Mouse (Mus musculus): Measurements from ENCODE around the gene Prph. TPM values are rescaled to one million over a fixed set of nuclear protein-coding genes. Genes with fewer than 3 reads are reported as not detected.

Prph gene
- total RNA-seq (2015; ENCODE audit: low replicate concordance) = not detected in 2 replicates
- total RNA-seq (2017; ENCODE audit: low replicate concordance) = not detected in 2 replicates

GRCm38 (mm10) chr15:99055040-99055439, at the start of gene Prph:
Prph (plus strand) TSS chr15:99055174.
- no peak for ATAC-seq (replicated peaks; ENCODE audit: low FRiP score, poor library complexity, severe bottlenecking)

- no peak for ATAC-seq (replicated peaks; ENCODE audit: low FRiP score, poor library complexity, severe bottlenecking)
These were observed 46.2 kb upstream of the Prph start for GRCm38 (mm10) chr15:99008801-99009241.

DNA sequence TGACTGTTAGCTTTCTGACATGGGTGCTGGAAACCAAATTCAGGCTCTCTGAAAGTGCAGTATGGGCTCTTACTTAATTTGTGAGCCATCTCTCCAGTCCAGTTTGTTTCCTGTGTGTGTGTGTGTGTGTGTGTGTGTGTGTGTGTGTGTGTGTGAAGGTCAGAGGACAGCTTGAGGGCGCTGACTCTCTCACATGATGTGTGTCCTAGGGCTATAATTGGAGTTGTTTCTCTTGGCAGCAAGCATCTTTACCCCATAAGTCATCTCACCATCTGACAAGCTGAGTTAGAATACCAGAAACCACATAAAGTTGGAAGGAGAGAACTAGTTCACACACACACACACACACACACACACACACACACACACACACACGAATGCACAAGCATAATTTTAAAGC, 44.1 kb upstream of the Prph start:
- no peak for ATAC-seq (replicated peaks; ENCODE audit: low FRiP score, poor library complexity, severe bottlenecking)

DNA sequence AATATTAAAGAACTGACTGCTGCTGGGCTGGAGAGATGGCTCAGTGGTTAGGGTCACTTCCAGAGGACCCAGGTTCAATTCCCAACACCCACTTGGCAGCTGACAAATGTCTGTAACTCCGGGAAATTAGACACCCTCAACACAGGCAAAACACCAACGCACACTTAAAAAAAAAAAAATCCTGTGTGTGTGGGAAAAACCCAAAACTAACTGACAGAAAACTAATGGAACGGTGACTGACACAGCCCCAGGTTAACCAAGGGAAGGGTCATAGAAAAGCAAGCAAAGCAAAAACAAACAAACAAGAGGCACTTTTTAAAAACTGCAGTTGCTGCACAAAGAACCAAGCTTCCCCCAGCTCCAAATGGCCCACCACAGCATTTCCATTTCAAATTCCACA, 43.0 kb upstream of the Prph start:
- ATAC-seq (replicated peaks; ENCODE audit: low FRiP score, poor library complexity, severe bottlenecking) = no peak

DNA sequence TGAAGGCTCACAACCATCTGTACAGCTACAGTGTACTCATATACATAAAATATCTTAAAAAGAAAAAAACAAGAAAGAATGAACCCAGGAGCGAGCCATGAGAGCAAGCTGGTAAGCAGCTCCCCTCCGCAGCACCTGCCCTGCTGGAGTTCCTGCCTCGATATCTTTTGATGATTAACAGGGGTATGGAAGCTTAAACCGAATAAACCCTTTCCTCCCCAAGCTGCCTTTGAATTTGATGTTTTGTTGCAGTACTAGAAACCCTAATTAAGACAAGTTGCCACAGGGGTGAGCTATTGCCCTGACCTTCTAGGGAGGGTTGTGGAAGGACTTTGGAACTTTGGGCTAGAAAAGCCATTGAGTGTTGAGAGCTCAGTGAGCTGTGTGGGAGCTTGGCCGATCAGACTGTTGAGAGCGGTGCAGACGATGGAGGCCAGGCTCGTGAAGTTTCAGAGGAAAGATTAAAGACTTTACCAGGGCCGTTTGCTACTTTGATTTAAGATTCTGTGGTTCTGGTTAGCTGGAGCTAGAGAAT, 40.4 kb upstream of the Prph start:
- no peak for ATAC-seq (replicated peaks; ENCODE audit: low FRiP score, poor library complexity, severe bottlenecking)

DNA sequence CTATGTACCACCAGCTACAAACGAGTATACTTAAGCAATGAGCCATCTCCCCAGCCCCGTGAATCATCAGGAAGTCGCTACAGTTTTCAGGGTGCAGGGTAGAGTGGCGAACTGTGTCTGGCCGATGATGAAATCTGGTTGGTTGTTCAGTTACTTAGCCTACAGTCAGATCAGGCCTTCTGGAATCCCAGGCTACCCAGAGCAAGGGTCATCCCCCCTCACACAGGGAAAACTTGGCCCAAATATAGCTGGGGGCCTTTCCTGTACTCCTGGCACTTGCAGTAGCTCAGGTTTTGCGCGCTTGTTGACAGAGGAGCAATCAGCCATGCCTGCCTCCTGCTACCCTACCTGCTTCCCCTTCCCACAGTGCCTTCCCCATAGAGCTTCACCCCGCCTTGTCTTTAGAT, 37.6 kb upstream of the Prph start:
- no peak for ATAC-seq (replicated peaks; ENCODE audit: low FRiP score, poor library complexity, severe bottlenecking)

- no peak for ATAC-seq (replicated peaks; ENCODE audit: low FRiP score, poor library complexity, severe bottlenecking)
These were observed 37.0 kb upstream of the Prph start for GRCm38 (mm10) chr15:99017986-99018385.

DNA sequence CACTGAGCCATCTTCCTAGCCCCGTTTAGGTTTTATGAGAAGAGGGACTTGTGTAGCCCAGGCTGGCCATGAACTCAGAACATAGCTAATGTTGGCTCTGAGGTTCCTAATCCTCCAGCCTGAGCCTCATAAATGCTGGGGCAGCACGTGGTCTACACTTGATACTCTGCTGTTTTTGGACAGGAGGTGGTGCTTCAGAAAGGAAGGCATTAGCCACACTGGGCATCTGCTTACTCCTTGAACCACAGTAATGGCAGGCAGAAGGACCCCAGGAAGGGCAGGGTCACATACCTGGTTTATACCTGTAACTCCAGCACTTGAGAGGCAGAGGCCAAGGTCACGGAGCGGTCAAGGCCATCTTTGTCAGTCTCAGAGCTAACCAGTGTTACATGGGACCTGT, 36.3 kb upstream of the Prph start:
- ATAC-seq (replicated peaks; ENCODE audit: low FRiP score, poor library complexity, severe bottlenecking) = no peak

GRCm38 (mm10) chr15:99019436-99019835, 35.5 kb upstream of the Prph start:
- ATAC-seq (replicated peaks; ENCODE audit: low FRiP score, poor library complexity, severe bottlenecking) = no peak

DNA sequence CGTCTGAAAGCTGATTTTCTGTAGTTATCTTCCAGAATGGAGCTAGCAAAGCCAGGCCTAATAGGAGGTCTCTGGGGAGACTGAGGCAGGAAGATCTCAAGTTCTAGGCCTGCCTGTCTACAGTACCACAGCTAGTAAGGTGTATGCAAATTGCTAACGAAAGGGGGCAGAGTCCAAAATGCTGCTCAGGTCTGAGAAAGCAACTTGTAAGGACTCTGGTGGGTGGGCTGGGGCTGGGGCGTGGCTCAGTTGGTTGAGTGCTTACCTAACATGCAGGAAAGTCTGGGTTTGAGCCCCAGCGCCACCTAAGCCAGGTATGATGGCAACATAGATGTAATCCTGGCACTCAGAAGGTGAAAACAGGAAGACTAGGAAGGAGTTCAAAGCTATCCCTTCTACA, 34.8 kb upstream of the Prph start:
- no peak for ATAC-seq (replicated peaks; ENCODE audit: low FRiP score, poor library complexity, severe bottlenecking)

GRCm38 (mm10) chr15:99021255-99021654, 33.7 kb upstream of the Prph start:
- ATAC-seq (replicated peaks; ENCODE audit: low FRiP score, poor library complexity, severe bottlenecking) = no peak

DNA sequence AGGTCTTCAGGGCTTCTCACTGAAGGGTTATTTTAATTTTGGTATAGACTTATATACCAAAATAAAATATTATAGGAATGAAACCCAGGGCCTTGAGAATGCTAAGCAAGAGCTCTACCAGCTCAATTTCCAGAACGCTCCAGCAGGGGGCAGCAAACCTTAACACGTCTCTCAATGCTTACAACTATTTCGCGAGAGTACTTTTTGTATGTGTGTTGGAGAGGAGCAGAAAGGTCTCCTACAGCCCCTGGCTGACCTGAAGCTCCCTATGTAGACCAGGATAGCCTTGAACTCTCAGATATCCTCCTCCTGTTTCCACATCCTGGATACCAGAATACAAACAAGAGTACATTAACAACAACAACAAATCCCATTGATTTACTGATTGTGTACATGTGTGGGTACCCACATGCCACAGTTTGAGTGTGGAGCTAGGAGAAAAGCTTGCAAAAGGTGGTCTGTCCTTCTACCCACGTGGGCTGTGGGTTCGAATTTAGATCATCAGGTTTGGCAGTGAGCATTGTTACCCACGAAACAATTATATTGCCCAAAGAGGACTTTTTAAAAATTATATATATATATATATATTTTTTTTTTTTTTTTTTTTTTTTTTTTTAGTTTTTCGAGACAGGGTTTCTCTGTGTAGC, 30.2 kb upstream of the Prph start:
- peak; percentile 65 for ATAC-seq (replicated peaks; ENCODE audit: low FRiP score, poor library complexity, severe bottlenecking)

DNA sequence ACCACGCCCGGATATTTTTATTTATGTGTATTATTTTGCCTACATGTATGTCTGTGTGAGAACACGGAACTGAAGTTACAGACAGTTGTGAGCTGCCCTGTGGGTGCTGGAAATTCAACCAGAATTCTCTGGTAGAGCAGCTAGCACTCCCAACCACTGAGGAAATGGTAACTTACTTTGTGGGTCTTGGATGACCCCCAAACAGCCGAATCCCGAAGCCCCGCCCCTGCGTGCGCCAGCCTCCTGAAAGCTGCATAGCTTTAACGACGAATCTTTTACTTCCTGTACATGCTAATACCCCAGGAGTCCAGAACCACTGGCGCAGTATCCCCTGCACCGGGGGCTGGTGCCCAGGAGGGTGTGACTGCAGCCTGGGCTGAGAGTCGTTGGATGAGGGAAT, 29.6 kb upstream of the Prph start:
- no peak for ATAC-seq (replicated peaks; ENCODE audit: low FRiP score, poor library complexity, severe bottlenecking)

DNA sequence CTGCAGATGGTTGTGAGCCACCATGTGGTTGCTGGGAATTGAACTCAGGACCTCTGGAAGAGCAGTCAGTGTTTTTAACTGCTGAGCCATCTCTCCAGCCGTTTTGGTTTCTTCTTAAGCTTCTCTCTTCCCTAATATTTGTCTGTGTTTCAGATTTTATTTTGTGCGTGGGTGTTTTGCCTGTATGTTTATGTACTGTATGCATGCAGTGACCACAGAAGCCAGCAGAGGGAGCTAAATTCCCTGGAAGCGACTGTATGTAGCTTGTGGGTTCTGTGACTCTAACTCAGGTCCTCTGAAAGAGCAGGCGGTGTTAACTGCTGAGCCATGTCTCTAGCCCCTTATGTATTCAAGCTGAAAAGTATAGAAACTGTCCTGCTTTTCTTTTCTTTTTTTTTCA, 28.7 kb upstream of the Prph start:
- no peak for ATAC-seq (replicated peaks; ENCODE audit: low FRiP score, poor library complexity, severe bottlenecking)

DNA sequence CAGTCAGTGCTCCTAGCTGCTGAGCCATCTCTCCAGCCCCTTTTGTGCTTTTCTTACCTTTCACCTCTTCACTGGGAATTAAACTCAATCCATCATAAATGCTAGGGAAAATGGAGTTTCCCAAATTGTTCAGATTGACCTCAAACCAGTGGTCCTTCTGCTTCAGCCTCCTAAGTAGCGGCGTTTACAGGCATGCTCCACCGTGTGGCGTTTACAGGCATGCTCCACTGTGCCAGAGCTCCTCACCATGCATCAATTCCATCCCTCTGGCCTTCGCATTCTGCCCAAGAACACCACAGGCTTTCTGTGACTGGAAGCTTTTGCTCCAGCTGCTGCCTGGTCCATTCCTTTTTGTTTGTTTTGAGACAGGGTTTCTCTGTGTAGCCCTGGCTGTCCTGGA, 27.9 kb upstream of the Prph start:
- no peak for ATAC-seq (replicated peaks; ENCODE audit: low FRiP score, poor library complexity, severe bottlenecking)

DNA sequence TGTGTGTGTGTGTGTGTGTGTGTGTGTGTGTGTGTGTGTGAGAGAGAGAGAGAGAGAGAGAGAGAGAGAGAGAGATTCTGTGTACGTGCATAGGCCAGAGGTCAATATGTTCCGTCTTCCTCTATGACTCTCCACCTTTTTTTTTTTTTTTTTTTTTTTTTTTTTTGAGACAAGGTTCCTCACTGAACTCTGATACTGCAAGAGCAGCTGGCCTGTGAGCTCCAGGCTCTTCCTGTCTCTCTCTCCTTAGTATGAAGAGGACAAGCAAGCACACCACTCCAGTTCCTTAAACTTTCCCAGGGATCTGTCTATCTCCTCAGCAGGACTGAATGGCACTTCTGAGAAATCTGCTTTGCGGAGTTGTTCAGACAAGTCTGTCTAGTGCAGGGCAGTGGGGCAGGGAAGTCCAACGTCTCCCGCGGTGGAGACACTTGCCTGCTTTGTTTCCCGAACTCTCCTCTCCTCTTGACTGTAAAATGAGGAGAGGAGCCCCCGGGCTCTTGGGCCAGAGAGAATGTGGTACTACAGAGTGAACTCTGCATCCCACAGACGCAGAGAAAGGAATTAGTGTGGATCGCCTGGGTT, 26.0 kb upstream of the Prph start:
- ATAC-seq (replicated peaks; ENCODE audit: low FRiP score, poor library complexity, severe bottlenecking) = no peak

- peak; percentile 85 for ATAC-seq (replicated peaks; ENCODE audit: low FRiP score, poor library complexity, severe bottlenecking)
These were observed 25.1 kb upstream of the Prph start, which contains the start of gene Tuba1c for GRCm38 (mm10) chr15:99029619-99030584. Tuba1c (plus strand) TSS chr15:99029891.

- ATAC-seq (replicated peaks; ENCODE audit: low FRiP score, poor library complexity, severe bottlenecking) = peak; percentile 74
These were observed 24.2 kb upstream of the Prph start for GRCm38 (mm10) chr15:99030585-99031387.

GRCm38 (mm10) chr15:99031388-99031675, 23.6 kb upstream of the Prph start:
- no peak for ATAC-seq (replicated peaks; ENCODE audit: low FRiP score, poor library complexity, severe bottlenecking)
